Mouse (Mus musculus) CH12.LX (cell line): ENCODE measurements around the gene Pah. TPM values are rescaled to one million over a fixed set of nuclear protein-coding genes. Genes with fewer than 3 reads are reported as not detected.

Experiments used
- DNase-seq: peaks from one replicate; pipeline ENCODE4 v3.0.0-alpha.2; 2013; ENCODE audit errors: extremely low read depth
- H3K27ac ChIP-seq: 2 replicates; pipeline ENCODE4 v1.5.1; 2012; ENCODE audit warnings: low read depth, mild to moderate bottlenecking, control low read depth, moderate library complexity; ENCODE audit not compliant: insufficient read depth
- H3K27me3 ChIP-seq: replicated peaks from 2 replicates; pipeline ENCODE3; 2012; ENCODE audit warnings: inconsistent platforms
- H3K36me3 ChIP-seq, 2 experiments: replicated peaks in 1 of 2; 2 replicates each; pipeline versions ENCODE3 to v1.6.1; 2012; ENCODE audit warnings: inconsistent platforms in 1 of 2, low read length in 1 of 2, mild to moderate bottlenecking in 1 of 2, mixed read lengths in 1 of 2, moderate library complexity in 1 of 2; ENCODE audit not compliant: control insufficient read depth in 1 of 2, insufficient read depth in 1 of 2
- H3K4me1 ChIP-seq, 2 experiments: 2 replicates each; pipeline ENCODE4 v1.6.1; 2012; ENCODE audit warnings: inconsistent platforms in 1 of 2, moderate library complexity in 1 of 2; ENCODE audit not compliant: insufficient read depth in 2 of 2, control insufficient read depth in 1 of 2
- H3K4me2 ChIP-seq: 2 replicates; pipeline ENCODE4 v1.6.1; 2012; ENCODE audit warnings: low read depth, mild to moderate bottlenecking, control low read depth; ENCODE audit not compliant: poor library complexity, insufficient read depth, severe bottlenecking
- H3K4me3 ChIP-seq, 3 experiments: fragments of 150-350 bp in 1 of 3; sonication (generic) in 1 of 3; replicated peaks in 1 of 3; 2 replicates each; pipeline versions ENCODE3 to v1.5.1; 2011 to 2012; ENCODE audit warnings: low read depth in 2 of 3, low read length in 2 of 3, mild to moderate bottlenecking in 2 of 3, moderate library complexity in 2 of 3, control low read depth in 1 of 3, improper control_type of control experiment in 1 of 3, inconsistent platforms in 1 of 3, mixed read lengths in 1 of 3; ENCODE audit not compliant: poor library complexity in 1 of 3
- H3K79me2 ChIP-seq: replicated peaks from 2 replicates; pipeline ENCODE4 v1.6.1; 2012; ENCODE audit warnings: mild to moderate bottlenecking, moderate library complexity; ENCODE audit not compliant: control insufficient read depth, poor library complexity, insufficient read depth, severe bottlenecking; ENCODE audit errors: extremely low read depth
- H3K9ac ChIP-seq: 2 replicates; pipeline ENCODE4 v1.6.1; 2012; ENCODE audit warnings: low read depth, mild to moderate bottlenecking, control low read depth, moderate library complexity; ENCODE audit not compliant: insufficient read depth
- H3K9me3 ChIP-seq: replicated peaks from 2 replicates; pipeline ENCODE3; 2012; ENCODE audit warnings: low read length, inconsistent platforms, mixed read lengths
- CHD2 ChIP-seq: IDR thresholded peaks from 2 replicates; pipeline ENCODE4 v1.6.1; 2011; ENCODE audit warnings: low read length, improper control_type of control experiment
- CTCF ChIP-seq, 2 experiments: IDR thresholded peaks in 1 of 2; conservative IDR thresholded peaks in 1 of 2; 2 replicates each; pipeline ENCODE4 v1.5.1; 2011 to 2012; ENCODE audit warnings: low read depth in 2 of 2, low read length in 2 of 2, improper control_type of control experiment in 1 of 2, inconsistent platforms in 1 of 2, mild to moderate bottlenecking in 1 of 2, moderate library complexity in 1 of 2
- E2F4 ChIP-seq: IDR thresholded peaks from 2 replicates; pipeline ENCODE4 v1.6.1; 2011; ENCODE audit warnings: low read depth, low read length, improper control_type of control experiment; ENCODE audit not compliant: insufficient replicate concordance
- ELF1 ChIP-seq: IDR thresholded peaks from 2 replicates; pipeline ENCODE4 v1.6.1; 2014; ENCODE audit warnings: low read depth, mild to moderate bottlenecking, inconsistent platforms, low read length, improper control_type of control experiment
- GABPA ChIP-seq: IDR thresholded peaks from 2 replicates; pipeline ENCODE4 v1.6.1; 2012; ENCODE audit warnings: low read depth, low read length, improper control_type of control experiment, inconsistent platforms; ENCODE audit not compliant: insufficient replicate concordance
- IRF4 ChIP-seq: IDR thresholded peaks from 2 replicates; pipeline ENCODE4 v1.6.1; 2014; ENCODE audit warnings: low read depth, mild to moderate bottlenecking, inconsistent platforms, low read length, improper control_type of control experiment
- JUN ChIP-seq: IDR thresholded peaks from 2 replicates; pipeline ENCODE4 v1.6.1; 2011; ENCODE audit warnings: low read depth, mild to moderate bottlenecking, low read length, improper control_type of control experiment, moderate library complexity; ENCODE audit not compliant: insufficient read depth
- JUND ChIP-seq: conservative IDR thresholded peaks from 2 replicates; pipeline ENCODE4 v1.6.1; 2011; ENCODE audit warnings: low read depth, low read length, improper control_type of control experiment
- MAFK ChIP-seq: IDR thresholded peaks from 2 replicates; pipeline ENCODE4 v1.6.1; 2011; ENCODE audit warnings: low read length, improper control_type of control experiment; ENCODE audit not compliant: insufficient replicate concordance
- MXI1 ChIP-seq: IDR thresholded peaks from 2 replicates; pipeline ENCODE4 v1.6.1; 2011; ENCODE audit warnings: mild to moderate bottlenecking, low read depth, low read length, improper control_type of control experiment
- MYC ChIP-seq: IDR thresholded peaks from 2 replicates; pipeline ENCODE4 v1.6.1; 2011; ENCODE audit warnings: low read depth, mild to moderate bottlenecking, improper control_type of control experiment, low read length
- PAX5 ChIP-seq: IDR thresholded peaks from 2 replicates; pipeline ENCODE4 v1.6.1; 2012; ENCODE audit warnings: low read length, inconsistent platforms, mixed read lengths
- RAD21 ChIP-seq: IDR thresholded peaks from 2 replicates; pipeline ENCODE4 v1.6.1; 2011; ENCODE audit warnings: low read depth, mild to moderate bottlenecking, low read length, improper control_type of control experiment, moderate library complexity
- RCOR1 ChIP-seq: conservative IDR thresholded peaks from 2 replicates; pipeline ENCODE4 v1.6.1; 2012; ENCODE audit warnings: low read depth, mild to moderate bottlenecking, inconsistent platforms, low read length, improper control_type of control experiment
- SMC3 ChIP-seq: IDR thresholded peaks from 2 replicates; pipeline ENCODE4 v1.6.1; 2011; ENCODE audit warnings: low read depth, low read length, improper control_type of control experiment
- TBP ChIP-seq: conservative IDR thresholded peaks from 2 replicates; pipeline ENCODE4 v1.6.1; 2011; ENCODE audit warnings: low read depth, low read length, improper control_type of control experiment
- UBTF ChIP-seq: IDR thresholded peaks from 2 replicates; pipeline ENCODE4 v1.6.1; 2012; ENCODE audit warnings: low read depth, mild to moderate bottlenecking, inconsistent platforms, low read length, improper control_type of control experiment, moderate library complexity
- USF2 ChIP-seq: conservative IDR thresholded peaks from 2 replicates; pipeline ENCODE4 v1.6.1; 2011; ENCODE audit warnings: low read depth, low read length, improper control_type of control experiment
- ZC3H11A ChIP-seq: IDR thresholded peaks from 2 replicates; pipeline ENCODE4 v1.6.1; 2012; ENCODE audit warnings: low read depth, mild to moderate bottlenecking, inconsistent platforms, low read length, improper control_type of control experiment
- dilution Hi-C: fragments of 300-500 bp; cut with MboI; formaldehyde crosslinking; loops from 2 replicates; pipeline ENCODE4 v1.14.3; 2020; ENCODE audit warnings: low sequenced_read_pairs; ENCODE audit not compliant: extremely low pct_unique_long_range_greater_than_20kb, extremely low pct_ligation_motif_present
- in situ Hi-C: fragments of 300-500 bp; cut with MboI; formaldehyde crosslinking; loops from 3 replicates; pipeline ENCODE4 v1.14.3; 2019; ENCODE audit warnings: low sequenced_read_pairs, low pct_ligation_motif_present, low pct_unique_long_range_greater_than_20kb, mixed read lengths
- polyA plus RNA-seq: library from polyadenylated mRNA; unstranded; fragments of >175 nt; gene quantifications from 2 replicates; pipeline ENCODE4 v1.2.1, GENCODE M21; 2012; ENCODE audit warnings: low read depth; ENCODE audit not compliant: insufficient read length
- total RNA-seq, 2 experiments: library from RNA; depleted of rRNA; stranded (reverse); fragments of 300-350 nt in 1 of 2; fragments of >200 nt in 1 of 2; gene quantifications; 2 replicates each; pipeline ENCODE4 v1.2.3; 2012 to 2014

The Pah gene
- total and polyA plus RNA-seq, 3 experiments = not detected

DNA sequence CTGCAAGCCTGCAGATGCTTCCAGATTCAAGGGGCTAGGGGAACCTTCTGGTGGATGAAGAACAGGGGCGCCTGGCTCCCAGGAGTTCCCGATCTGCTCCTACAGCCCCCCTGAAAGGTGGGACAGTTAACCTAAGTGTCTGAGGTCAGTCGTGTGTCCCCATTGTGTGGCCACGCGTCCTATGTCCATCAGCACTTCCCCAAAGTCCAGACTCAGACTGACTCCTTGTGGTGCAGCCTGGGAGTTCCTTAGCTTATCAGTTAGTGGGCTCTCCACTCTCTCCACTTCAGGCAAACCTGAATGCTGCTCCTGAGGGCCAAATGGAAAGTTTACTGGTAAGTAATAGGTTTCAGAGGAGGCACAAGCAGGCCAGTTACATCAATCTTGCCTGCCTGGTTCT, 19.3 kb upstream of the Pah start:
- no peak for DNase-seq
- no peak overlapping the region for H3K9ac ChIP-seq
- H3K4me2 ChIP-seq = no peak overlapping the region
- no peaks in the 10 kb centered on the region for H3K27me3 ChIP-seq
- H3K79me2 ChIP-seq = no peaks in the 10 kb centered on the region
- dilution Hi-C loops (no loop called here), in situ Hi-C loops (loop anchor here (10.0 kb wide), 1 partner anchor 477 kb away; no protein-coding TSS in a partner anchor)
- TF ChIP-seq RAD21 = peak; percentile 6
- TF ChIP-seq MXI1 = no peak
- peak in 1 of 2 experiments; percentile 14; a peak in 1 of 4 replicates for TF ChIP-seq CTCF (conservative IDR thresholded peaks at IDR 0.05 in 1 of 2, IDR thresholded peaks at IDR 0.05 in 1 of 2; ENCODE audit: low read depth in 2 of 2, low read length in 2 of 2)
- no peak overlapping the region for H3K27ac ChIP-seq
- peaks cover 0 to 3% of the 10 kb centered on the region in 2 experiments; a peak in 2 of 4 replicates for H3K4me1 ChIP-seq
- no peaks in the 10 kb centered on the region for H3K36me3 ChIP-seq
- no peak overlapping the region for H3K4me3 ChIP-seq
- H3K9me3 ChIP-seq = peaks cover 2% of the 10 kb centered on the region

DNA sequence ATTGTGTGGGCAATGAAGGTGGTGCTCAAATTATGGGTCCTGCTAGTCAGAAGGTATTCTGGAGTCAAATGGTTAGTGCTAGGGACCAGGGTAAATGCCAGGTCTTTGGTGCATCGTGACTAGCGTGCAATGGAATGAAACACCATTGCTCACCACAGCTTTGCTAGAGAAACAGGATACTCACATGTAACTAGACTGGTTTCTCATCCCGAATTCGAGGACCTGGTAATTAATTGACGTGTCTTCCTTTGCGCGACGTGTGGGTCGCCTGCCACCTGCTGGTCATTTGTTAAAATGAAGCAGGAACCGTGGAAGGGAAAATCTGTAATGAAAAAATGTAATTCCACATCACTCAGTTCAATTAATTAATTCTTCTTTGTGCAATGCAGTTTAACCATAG, 17.6 kb upstream of the Pah start:
- TF ChIP-seq ELF1 (no peak), MAFK (no peak), ZC3H11A (peak; percentile 56), RAD21 (peak; percentile 90), IRF4 (0 out of 2 replicates have a peak, but pooled peaks have one; percentile 16), TBP (no peak), CTCF (conservative IDR thresholded peaks at IDR 0.05 in 1 of 2, IDR thresholded peaks at IDR 0.05 in 1 of 2; ENCODE audit: low read depth in 2 of 2, low read length in 2 of 2) (peak; percentile 54 to 87), SMC3 (peak; percentile 88), JUND (0 out of 2 replicates have a peak, but pooled peaks have one; percentile 33)
- TF ChIP-seq, all 38 proteins: peak for 6
- peak; percentile 49 for DNase-seq
- no peaks in the 10 kb centered on the region for H3K79me2 ChIP-seq
- peaks cover 0 to 3% of the 10 kb centered on the region in 2 experiments; a peak in 2 of 4 replicates for H3K4me1 ChIP-seq
- no peaks in the 10 kb centered on the region for H3K9me3 ChIP-seq
- no peak overlapping the region for H3K9ac ChIP-seq
- no peak overlapping the region for H3K27ac ChIP-seq
- in situ Hi-C loops (loop anchor here (10.0 kb wide), 1 partner anchor 479 kb away; no protein-coding TSS in a partner anchor), dilution Hi-C loops (no loop called here)
- H3K27me3 ChIP-seq = no peaks in the 10 kb centered on the region
- H3K4me3 ChIP-seq = no peak overlapping the region
- H3K36me3 ChIP-seq = no peaks in the 10 kb centered on the region
- peak overlapping the region; percentile 22; the same call in 1 of the 2 replicates for H3K4me2 ChIP-seq

DNA sequence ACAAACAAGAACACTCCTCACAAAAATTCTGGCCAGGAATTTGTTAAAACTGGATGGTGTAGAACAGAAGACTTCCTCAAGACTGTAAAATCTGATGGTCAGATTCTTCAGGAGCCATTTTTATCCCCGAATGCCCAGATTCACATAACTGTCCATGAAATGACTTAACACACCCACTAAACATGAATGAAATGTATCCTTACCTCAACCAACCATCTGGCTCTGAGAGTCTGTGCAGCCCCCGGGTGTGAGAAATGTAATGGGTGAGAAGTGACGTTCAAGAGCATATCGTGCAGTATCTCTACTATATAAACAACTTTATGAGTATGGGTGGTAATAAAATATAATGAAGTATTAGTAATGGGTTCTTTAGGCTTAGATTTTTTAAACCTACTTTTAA, 13.0 kb upstream of the Pah start:
- Histone ChIP-seq H3K79me2 (no peaks in the 10 kb centered on the region), H3K9ac (no peak overlapping the region), H3K4me2 (no peak overlapping the region), H3K9me3 (no peaks in the 10 kb centered on the region), H3K27me3 (no peaks in the 10 kb centered on the region), H3K27ac (no peak overlapping the region), H3K4me3 (no peak overlapping the region), H3K4me1 (peaks cover 0 to 3% of the 10 kb centered on the region in 2 experiments; a peak in 2 of 4 replicates), H3K36me3 (no peaks in the 10 kb centered on the region)
- no peak for TF ChIP-seq IRF4
- no peak for TF ChIP-seq MAFK
- TF ChIP-seq ELF1 = no peak
- no peak for TF ChIP-seq JUND
- TF ChIP-seq MYC = no peak
- no peak for TF ChIP-seq UBTF
- TF ChIP-seq GABPA = no peak
- TF ChIP-seq RAD21 = no peak
- no peak for TF ChIP-seq JUN
- TF ChIP-seq PAX5 = no peak
- TF ChIP-seq E2F4 = no peak
- no peak for TF ChIP-seq MXI1
- no peak for TF ChIP-seq CHD2
- TF ChIP-seq USF2 = no peak
- TF ChIP-seq RCOR1 = no peak
- TF ChIP-seq ZC3H11A = no peak
- in situ Hi-C loops = loop anchor here (10.0 kb wide), 1 partner anchor 484 kb away; no protein-coding TSS in a partner anchor
- DNase-seq = no peak
- dilution Hi-C loops = no loop called here
